Mouse (Mus musculus): Measurements from ENCODE around the gene Plau.

DNA sequence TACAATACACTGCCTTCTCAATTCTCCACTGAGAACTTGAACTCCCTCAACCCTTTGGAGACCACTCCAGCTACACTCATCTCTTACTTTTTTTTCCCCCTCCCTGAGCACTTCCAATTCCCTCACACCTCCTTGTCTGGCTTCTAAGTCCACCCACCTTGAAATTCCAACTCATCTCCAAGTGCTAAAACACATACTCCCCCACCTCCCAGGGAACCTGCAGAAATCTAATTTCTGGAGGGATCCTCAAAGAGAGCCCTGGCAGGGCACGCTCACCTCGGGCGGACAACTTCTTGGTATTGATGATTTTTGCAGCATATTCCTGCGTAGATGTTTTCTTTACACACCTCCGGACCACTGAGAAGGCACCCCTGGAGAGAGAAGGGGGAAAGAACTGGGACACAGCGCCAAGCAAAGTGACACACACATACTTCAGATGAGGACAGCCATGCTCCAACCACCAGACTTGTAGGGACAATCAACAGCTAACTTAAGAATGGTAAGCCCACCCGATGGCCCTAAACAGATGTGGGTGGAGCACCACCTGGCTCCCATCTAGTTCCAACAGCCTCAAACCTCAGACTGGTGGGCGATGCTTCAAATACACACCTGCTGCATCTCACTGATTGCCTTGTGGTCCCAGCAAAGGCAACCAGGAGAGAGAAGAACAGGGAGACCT lies 44.1 kb upstream of the Plau start:
- TF ChIP-seq EP300 (IDR thresholded peaks at IDR 0.05; ENCODE audit: low read depth) (no peak), CTCF (IDR thresholded peaks at IDR 0.05; ENCODE audit: low read depth) (no peak)
